Mouse (Mus musculus) CH12.LX (cell line): Measurements from ENCODE around the gene Ikzf2.

Experiments used
- CTCF ChIP-seq, 2 experiments: IDR thresholded peaks in 1 of 2; conservative IDR thresholded peaks in 1 of 2; 2 replicates each; pipeline ENCODE4 v1.5.1; 2011 to 2012; ENCODE audit warnings: low read depth in 2 of 2, low read length in 2 of 2, improper control_type of control experiment in 1 of 2, inconsistent platforms in 1 of 2, mild to moderate bottlenecking in 1 of 2, moderate library complexity in 1 of 2
- E2F4 ChIP-seq: IDR thresholded peaks from 2 replicates; pipeline ENCODE4 v1.6.1; 2011; ENCODE audit warnings: low read depth, low read length, improper control_type of control experiment; ENCODE audit not compliant: insufficient replicate concordance
- ELF1 ChIP-seq: IDR thresholded peaks from 2 replicates; pipeline ENCODE4 v1.6.1; 2014; ENCODE audit warnings: low read depth, mild to moderate bottlenecking, inconsistent platforms, low read length, improper control_type of control experiment
- HCFC1 ChIP-seq: IDR thresholded peaks from 2 replicates; pipeline ENCODE4 v1.6.1; 2012; ENCODE audit warnings: low read depth, mild to moderate bottlenecking, inconsistent platforms, low read length, improper control_type of control experiment
- MAX ChIP-seq: IDR thresholded peaks from 2 replicates; pipeline ENCODE4 v1.6.1; 2011; ENCODE audit warnings: low read length, improper control_type of control experiment
- NRF1 ChIP-seq: IDR thresholded peaks from 2 replicates; pipeline ENCODE4 v1.6.1; 2014; ENCODE audit warnings: low read depth, mild to moderate bottlenecking, inconsistent platforms, low read length, improper control_type of control experiment, moderate library complexity
- POLR2A ChIP-seq: IDR thresholded peaks from 2 replicates; pipeline ENCODE4 v1.6.1; 2011; ENCODE audit warnings: low read depth, mild to moderate bottlenecking, improper control_type of control experiment, low read length
- POLR2AphosphoS2 ChIP-seq: IDR thresholded peaks from 2 replicates; pipeline ENCODE4 v1.6.1; 2011; ENCODE audit warnings: low read depth, low read length, improper control_type of control experiment
- RCOR1 ChIP-seq: conservative IDR thresholded peaks from 2 replicates; pipeline ENCODE4 v1.6.1; 2012; ENCODE audit warnings: low read depth, mild to moderate bottlenecking, inconsistent platforms, low read length, improper control_type of control experiment
- SIN3A ChIP-seq: IDR thresholded peaks from 2 replicates; pipeline ENCODE4 v1.6.1; 2012; ENCODE audit warnings: low read length, improper control_type of control experiment, inconsistent platforms
- ZC3H11A ChIP-seq: IDR thresholded peaks from 2 replicates; pipeline ENCODE4 v1.6.1; 2012; ENCODE audit warnings: low read depth, mild to moderate bottlenecking, inconsistent platforms, low read length, improper control_type of control experiment

- TF ChIP-seq ZC3H11A = no peak
- TF ChIP-seq SIN3A = no peak
- no peak for TF ChIP-seq POLR2AphosphoS2
- no peak for TF ChIP-seq CTCF (conservative IDR thresholded peaks at IDR 0.05 in 1 of 2, IDR thresholded peaks at IDR 0.05 in 1 of 2; ENCODE audit: low read depth in 2 of 2, low read length in 2 of 2)
- no peak for TF ChIP-seq POLR2A
- no peak for TF ChIP-seq E2F4
- TF ChIP-seq HCFC1 = no peak
- no peak for TF ChIP-seq ELF1
- TF ChIP-seq NRF1 = no peak
- no peak for TF ChIP-seq MAX
- no peak for TF ChIP-seq RCOR1
Observed at GRCm38 (mm10) chr1:69513595-69514250, 173.3 kb downstream of the Ikzf2 start.
